Mouse (Mus musculus): Measurements from ENCODE around the gene Tekt4.

Gene Tekt4

DNA sequence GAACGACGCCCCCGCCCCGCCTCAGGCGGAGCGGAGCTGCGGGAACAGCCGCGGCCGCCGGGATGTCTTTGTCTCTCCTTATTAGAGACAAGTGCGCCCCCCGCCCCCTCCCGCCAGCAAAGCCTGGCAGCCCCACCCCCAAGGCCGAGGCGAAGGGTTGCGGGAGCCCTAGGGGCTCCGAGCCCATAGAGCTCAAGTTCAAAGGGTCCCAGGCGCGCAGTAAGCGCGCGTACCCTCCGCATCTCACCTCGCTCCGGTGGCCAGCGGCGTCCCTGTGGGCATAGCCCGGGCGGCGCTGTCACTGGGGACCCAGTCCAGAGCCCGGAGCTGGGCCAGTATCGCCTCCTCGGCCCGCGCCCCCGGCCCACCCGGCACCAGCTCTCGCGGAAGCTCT lies 21.2 kb upstream of the Tekt4 start:
- no peak for DNase-seq

DNA sequence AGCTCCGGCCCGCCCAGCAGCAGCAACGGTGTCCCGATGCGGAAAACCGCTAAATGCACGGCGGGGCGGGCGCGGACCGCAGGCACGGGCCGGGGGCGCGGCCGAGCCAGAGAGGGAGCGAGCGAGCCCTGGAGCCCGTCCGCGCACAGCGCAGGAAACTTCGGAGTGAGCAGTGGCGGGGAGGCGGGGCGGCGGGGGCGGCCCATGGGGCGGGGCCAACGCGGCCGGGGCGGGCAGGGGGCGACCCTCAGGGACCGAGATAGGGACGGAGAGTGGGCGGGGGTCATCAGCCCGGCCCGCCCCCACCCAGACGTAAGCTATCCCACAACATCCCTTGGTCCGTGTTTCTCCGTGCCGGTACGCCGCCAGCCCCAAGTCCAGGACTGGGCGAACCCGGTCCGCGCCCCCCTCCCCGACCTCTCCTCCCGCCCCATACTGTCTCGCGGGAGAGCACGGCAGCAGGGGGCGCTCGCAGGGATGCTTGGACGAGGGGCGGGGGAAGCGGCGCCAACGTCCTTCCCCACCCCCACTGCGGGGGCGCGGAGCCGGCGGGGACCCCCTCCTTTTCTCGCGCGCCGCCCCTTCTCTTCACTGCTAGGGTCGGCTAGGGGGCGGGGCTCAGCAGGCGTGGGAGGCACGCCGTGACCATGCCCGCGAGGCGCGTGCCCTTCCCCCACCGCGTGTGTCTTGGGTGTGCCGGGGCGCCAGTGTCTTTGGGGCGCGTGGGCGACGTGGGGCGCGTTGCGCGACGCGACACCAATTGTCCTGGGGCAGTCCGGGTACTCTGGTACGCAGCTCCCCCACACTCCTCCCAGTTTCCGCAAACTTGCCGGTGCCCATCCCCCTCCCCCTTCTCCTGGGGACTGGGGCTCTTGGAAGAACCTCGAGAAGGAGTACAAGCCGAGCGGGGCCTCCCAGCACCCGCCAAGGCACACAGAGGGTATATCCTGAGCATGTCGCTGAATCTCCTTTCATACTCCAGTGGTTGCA lies 20.5 kb upstream of the Tekt4 start, which contains the start of gene Cacna1h:
Cacna1h (minus strand) TSS at position 167 of the 990 bp plus-strand sequence.
- no peak for DNase-seq

DNA sequence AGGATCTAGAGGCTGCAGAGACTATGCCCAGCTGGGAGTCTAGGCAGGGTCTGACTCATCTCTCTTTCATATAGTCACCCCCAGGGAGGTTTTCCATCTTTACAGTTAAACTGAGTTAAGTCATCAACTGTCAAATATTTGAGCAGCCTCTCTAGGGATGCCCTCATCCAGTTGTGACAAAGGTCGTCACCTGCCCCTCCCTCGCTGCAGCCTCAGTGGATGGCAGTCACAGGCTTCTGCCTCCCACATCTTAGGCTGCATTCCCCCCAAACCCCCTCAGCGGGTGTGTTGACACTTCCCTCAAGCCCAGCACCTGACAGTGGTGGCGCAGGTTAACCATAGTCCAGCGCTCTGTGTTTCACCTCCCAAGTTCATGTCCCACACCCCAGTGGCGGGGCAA lies 13.0 kb upstream of the Tekt4 start:
- no peak for DNase-seq

DNA sequence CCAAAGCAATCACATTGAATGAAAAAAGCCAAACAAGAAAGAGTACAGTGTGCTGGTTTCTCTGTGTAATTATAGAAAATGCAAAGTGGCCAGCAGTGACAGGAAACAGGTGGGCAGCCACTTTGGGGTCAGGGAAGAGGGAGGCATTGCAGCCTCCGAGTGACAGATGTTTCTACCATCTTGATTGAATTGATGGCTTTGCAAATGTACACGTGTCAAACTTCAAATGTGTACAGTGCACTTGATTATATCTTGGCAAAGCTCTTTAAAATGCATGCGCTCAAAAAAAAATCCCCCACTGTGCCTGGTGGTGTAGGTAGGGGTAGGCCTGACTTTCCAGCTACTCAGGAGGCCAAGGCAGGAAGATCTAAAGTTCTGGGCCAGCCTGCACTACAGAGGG lies 11.5 kb upstream of the Tekt4 start:
- DNase-seq: no peak

DNA sequence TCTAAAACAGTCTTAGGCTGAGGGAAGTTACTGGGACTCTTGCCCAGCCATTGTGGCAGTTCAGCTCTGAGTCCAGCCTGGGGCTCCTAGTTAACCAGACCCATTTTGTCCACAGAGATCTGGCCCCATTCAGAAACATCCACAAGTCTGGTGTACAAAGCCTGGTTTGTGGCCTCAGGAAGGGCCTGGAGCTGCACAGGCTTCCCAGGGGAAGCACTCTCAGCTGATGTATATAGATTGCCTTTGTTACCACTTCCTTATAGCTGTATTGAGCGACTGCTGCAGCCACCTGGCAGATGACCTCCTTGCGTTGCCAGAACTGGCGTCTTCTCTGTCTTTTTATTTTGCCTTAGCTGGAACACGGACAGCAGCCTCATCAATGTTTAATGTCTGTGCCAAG lies 9.3 kb upstream of the Tekt4 start:
- no peak for DNase-seq

DNA sequence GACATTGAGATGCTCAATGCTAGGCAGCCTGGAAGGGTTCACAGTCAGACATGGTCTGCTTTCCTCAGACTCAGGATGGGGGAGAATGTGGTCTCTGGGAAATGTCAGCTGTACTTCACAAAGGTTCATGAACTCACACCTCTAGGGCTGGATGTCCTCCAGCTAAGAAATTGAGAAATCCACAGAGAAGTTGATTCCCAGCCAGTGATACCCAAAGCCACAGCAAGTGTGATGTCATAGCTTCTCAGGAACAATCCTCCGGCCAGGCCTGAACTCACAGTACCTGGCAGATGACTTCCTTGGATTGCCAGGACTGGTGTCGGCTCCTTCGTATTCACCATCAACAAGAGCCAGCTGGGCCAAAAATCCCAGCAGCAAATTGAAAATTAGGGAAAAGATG lies 8.6 kb upstream of the Tekt4 start:
- no peak for DNase-seq

DNA sequence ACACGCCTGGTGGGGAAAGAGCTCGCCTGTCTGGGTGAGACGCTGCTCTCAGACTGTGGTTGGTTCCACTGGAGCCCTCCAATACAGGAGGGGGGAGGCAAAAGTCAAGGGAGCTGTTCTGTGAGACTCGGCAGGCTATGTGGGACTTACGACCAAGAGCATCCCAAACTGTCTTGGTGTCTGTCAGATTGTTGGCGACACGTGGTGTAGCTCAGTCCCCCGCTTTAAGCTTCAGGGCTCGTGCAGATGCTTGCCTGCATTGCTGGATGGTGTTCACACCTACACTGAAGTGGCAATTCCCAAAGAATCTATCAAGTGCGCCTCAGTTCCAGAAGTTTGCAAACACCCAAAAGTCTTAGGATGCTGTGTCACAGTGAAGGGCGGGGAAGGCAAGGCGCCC lies 6.5 kb upstream of the Tekt4 start:
- DNase-seq: no peak

DNA sequence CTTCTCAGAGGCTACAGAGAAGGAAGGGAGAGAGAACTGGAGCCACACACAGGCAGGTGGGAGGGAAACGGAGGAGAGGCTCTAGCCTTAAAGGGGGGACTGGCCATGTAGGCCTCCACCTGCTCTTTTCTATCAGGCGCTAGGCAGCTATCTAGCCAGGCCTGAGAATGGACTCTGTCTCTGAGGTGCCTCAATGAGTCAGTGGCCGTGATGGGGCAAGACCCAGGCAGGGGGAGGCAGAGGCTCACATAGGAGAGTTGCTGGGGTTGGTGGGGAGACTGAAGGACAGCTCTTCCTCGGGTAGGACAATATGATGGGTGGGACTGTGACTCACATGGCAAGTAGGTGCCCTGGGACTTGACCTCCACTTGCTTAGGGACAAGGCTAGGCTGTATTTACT lies 4.1 kb upstream of the Tekt4 start:
- DNase-seq: no peak

DNA sequence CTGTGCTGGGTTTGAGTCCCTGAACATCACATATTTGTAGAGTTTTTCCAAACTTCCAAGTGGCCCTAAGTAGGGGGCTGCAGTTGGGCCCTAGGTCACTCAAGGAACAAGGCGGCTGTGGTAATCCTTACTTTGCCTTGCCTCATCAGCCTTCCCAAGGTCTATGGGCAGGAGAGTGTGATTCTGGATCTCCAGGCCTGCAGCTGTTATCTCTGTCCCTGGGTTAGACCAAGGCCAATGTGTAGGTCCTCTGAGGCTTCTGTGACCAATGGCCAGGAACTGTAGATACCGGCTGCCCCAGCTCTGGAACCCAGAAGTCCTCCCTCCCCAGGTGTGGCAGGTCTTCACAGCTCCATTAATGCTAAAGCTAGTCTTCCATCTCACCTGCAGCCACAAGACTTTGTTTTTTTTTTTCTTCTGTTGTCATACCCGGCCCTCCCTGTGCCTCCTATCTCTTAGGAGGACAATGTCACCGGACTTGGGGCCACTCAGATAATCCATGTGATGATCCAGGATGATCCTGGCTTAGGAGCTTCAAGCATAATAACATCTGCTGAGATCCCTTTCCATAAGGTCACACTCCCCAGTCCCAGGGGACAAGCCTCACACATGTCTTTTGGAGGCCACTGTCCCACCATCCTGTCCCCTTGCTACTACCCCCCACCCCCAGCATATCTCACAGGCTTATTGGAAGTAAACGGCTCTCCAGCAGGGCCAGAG lies 2.0 kb upstream of the Tekt4 start:
- DNase-seq: no peak

DNA sequence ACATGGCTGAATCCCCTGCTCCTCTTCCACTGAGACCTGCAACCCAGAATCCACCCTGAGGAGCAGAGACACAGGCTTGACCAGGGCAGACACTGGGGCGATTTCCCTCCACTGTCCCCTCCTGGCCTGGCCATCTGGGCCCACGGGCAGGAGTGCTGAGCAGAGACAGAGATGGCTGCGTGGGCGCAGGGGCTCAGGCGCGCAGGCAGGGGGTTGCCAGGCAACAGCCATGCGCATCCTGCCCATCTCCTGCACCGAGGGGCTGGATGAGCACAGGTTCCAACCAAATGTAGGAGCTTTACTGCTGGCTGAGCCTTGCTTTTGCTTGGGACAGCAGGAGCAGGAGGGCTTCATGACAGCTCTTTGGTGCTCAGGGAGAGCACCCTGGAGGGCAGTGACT lies 2.1 kb downstream of the Tekt4 start:
- DNase-seq: no peak

DNA sequence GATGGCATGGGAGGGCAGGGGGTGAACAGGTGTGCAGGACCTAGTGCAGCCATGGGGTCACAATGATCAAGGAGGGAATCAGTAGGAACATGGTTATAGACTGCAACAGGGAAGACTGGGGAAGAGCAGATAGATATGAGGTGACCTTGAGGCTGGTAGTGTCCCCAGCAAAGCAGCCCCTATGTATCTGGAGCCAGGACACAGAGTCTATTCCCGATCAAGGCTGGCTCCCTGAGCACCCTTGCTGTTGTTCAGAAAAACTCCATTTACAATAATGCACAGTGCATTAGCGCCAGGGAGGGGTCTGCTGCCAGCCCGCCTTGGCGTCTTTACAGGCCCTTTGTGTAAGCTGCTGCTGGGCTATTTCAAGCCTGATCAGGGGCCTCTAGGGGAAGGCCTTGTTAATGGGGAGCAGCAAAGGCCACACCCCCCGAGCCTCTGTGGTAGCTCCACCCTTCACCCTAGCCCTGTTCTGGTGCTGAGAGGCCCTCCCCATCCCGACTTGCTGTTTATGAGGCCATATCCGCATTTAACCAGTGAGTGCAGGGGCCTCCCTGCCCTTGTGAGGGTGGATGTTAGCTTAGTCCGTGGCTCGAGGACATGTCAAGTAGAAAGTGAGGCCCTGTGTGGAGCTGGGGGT lies 7.9 kb downstream of the Tekt4 start:
- DNase-seq: no peak

DNA sequence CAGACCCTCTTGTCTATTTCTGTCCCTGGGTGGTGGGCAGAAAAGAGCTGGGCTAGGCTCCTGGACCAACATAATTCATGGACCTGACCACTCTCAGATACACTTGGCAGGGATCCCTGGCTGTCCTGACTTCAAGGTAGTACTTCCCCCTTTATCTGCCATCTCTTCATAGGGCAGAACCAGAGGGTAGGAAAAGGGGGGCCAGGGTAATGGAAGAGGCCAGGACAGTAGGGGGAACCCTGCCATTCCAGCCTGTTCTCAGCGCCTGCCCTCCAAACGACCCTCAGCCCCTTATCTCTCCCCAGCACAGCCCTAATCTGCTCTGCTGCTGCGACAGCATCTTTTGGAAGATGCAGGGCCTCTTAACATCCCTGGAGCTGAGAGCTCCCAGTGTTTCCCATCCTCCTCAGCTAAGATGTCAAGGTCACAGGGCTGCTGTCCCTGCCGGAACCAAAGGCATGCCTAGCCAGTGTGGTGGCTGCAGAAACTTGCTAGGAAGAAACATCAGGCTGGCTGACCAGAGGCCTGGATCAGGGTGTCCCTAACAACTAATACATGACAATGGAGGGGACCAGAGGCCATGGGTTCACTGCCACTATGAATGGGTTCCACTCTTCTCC lies 9.0 kb downstream of the Tekt4 start:
- DNase-seq: no peak

DNA sequence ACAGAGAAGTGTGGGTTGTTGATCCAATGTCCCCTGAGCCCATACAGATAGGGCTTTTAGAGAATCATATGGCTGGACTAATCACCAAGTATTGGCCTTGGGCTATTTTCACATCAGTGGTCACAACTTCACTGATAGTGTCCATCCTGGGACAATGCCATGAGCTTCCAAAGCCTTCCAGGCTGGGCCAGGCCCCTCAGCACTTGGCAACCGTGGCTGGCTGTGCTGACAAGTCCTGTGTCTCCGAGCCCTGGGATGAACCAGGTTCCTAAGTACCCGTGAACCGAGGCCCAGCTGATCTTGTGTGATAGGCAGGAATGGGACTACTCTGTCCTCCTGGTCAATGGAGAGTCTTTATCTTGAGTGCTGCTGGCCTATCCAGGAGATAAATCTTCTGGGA lies 9.7 kb downstream of the Tekt4 start:
- DNase-seq: no peak

DNA sequence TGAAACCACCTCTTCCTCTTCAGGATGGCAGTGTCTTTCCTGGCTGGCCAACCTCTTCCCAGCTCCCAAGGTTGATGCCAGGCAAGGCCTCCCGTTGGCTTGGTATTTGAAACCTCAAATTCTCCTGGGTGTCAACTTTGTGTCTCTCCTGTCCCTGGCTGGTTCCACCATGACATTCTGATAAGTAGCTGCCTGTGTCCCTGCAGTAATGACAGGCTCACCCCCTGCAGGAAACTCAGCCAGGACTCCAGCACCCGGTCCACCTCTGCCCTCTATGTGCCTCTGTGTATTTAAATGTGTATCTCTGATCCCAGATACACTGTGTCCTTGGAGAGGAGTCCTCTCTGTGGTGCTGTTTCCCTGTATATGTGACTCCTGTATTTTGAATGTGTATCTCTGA lies 11.8 kb downstream of the Tekt4 start:
- no peak for DNase-seq

DNA sequence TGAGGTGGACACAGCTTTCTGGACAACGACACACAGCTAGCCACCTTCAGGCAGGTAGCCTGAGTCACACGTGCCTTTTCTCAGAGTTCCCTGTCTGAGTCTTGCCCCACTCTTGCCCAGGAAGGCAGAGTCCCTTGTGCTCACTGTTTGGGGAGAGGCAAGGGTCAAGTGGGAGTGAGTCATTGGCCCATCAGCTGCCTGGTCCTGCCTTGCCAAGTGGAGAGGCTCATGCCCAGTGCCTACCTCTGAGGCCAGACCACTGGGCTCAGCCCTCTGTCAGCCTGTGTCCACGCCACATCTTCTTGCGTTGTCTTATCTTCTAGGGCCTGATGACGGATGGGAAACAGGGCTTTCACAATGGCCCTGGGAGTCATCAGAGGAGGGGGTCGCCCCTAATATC lies 13.4 kb downstream of the Tekt4 start:
- no peak for DNase-seq

DNA sequence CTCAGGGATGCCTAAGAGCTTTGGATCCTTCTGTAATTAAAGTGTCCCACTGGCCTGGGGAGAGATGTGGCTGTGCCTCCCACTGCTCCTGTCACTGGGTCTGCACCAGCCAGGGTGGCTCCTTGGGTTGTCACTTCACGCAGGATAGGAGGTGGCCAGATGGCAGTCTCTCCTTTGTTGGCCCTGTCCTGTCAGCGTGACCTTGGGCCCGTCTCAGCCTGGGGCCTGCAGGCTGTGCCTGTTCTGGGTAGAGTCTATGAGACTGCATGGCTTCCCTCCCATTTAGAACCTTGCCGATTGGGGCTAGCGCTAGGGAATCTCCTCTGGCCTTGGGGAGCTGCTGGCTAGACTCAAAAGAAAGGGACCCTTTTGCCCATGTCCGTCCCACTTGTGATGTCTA lies 13.9 kb downstream of the Tekt4 start:
- no peak for DNase-seq

DNA sequence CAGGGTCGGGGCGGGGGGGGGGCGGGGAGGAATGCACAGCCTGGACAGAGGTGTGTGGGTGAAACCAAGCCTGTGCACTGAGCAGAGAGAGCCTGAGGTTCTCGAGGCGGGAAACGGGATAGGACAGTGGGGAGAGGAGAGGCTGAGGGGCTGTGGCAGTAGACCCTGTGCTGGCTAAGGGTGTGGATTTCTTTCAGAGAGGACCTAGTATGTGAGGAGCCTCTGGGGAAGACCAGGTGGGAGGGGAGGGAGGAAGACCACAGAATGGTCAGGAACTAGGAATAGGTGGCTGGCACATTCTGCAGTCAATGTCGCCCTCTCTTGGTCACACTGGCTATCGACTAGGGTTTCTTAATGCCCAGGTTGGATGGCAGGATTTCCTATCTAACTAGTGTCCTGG lies 15.4 kb downstream of the Tekt4 start:
- DNase-seq: peak; percentile 27

DNA sequence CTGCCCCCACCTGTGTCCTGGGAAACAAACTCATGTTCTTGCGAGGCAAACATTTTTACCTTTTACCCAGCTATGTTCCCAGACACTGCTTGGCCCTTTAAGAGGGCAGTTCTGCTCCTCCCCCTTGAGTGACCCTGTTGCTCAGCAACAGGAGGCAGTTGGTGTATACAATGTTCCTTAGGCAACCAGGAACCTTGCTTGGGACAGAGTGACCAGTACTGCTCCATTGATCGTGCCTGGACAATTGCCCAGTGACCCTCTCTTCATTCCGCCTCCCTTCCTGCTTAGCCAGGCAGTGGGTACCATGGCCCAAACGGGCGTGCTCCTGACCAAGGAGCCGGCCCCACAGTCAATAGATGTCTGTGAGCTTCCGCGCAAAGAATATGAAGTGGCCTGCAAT lies 17.0 kb downstream of the Tekt4 start:
- no peak for DNase-seq

DNA sequence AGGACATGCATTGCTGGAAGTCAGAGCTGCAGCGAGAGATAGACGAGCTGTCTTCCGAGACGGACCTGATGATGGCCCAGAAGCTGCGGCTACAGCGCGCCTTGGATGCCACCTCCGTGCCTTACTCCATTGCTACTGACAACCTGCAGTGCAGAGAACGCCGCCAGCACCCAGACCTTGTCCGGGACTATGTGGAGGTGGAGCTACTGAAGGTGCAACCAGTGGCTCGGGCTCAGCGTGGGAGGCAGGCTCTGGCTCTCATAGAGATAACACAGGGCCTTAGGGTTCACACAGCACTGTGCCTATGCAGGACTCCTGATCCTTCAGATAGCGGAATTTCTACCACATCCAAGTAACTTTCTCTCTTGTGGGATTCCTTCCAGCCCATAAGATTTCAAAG lies 17.6 kb downstream of the Tekt4 start:
- DNase-seq: no peak

DNA sequence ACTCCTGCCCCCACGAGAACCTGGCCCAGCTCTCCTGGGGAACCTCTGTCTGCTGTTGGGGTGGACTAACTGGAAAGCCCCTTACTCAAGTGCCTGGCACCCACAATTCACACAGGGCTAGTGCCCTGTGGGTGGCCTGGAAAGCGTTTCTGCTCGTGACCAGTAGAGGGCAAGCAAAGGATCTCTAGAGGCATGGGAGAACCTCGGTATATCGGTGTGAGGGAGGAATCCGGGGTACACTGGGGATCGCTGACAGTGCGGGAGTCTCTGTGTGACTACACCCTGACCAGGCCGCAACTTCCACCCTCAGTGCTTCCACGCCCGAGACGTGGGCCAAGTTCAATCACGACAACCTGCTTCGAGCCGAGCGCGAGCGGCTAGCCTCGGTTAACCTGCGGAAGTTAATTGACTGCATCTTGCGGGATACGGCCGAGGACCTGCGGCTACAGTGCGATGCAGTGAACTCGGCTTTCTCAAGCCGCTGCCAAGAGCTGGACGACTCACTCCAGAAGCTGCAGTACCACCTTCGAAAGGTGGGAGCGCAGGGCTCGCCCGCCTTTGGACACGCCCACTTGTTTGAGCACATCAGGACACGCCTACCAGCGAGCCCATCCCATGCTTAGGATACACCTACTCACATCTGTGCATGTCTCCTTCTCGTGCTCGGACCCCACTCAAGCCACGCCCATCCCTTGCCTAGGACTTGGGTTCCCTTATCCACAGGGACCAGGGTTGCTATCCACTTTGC lies 20.1 kb downstream of the Tekt4 start:
- peak; percentile 18 for DNase-seq

DNA sequence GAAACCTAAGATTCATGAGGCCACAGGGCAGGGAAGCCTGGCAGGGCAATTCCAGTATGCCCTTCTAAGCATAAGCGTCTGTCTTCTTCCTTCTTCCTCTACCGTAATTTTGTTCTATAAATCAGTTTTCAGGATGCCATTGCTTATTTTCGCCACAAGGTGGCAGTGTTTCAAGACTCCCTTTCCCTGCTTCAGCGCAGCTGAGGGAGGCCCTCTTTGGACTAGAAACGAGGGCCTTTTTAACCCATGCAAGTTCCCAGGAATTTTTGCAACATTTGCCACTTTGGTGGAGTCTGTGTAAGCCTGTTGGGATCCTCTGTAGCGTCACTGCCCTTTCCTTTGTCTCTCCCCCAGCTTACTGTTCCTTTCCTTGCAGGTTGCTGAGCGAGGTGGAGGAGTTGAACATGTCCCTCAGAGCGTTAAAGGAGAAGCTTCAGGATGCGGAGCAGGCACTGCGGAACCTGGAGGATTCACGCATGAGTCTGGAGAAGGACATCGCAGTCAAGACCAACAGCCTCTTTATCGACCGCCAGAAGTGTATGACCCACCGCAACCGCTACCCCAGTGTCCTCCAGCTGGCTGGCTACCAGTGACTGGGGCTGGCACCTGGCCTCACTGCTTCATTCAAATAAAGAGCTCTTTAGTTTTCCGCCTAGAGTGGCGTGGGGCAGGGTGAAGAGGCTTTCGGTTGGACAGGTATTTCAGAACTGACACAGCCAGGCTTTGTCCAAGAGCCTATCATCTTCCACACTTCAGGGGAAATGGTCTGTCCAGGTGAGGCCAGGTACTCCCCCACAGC lies 21.7 kb downstream of the Tekt4 start:
- DNase-seq: peak; percentile 33

DNA sequence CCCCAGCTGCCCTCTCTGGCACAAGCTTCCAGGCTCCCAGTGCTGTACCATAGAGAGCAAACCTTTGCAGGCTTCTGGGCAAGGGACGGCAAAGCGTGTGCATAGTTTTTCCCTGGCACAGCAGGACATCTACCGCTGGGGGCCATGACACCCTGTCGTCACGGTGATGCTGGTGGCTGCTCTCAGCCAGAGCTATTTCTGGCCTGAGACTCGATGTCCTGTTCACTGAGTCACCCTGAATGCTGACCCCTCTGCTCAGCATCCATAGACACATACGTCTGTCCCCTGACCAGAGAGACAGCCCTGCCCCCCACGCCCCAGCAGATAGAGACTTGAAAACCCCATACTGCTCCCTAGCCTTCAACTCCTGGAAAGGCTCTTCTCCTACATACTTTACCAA lies 25.7 kb downstream of the Tekt4 start:
- DNase-seq: no peak
